Mouse (Mus musculus): ENCODE results near the gene Plxna4.

Plxna4 gene

DNA sequence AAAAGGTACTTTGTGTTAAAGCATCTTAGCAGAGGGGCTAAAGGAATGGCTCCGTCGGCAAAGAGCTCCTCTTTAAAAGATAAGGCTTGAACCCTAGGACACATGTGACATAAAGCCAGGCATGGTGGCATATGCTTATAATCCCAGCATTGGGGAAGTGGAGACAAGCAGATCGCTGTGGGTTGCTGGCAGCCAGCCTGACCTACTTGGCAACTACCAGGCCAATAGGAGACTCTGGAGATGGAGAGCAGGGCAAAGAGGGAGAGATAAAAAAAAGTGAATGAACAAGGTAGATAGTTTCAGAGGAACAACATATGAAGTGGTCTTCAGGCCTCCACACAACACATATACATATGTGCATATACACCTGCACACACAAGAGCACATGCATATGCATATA lies 189.7 kb downstream of the Plxna4 start:
- no peak for DNase-seq

DNA sequence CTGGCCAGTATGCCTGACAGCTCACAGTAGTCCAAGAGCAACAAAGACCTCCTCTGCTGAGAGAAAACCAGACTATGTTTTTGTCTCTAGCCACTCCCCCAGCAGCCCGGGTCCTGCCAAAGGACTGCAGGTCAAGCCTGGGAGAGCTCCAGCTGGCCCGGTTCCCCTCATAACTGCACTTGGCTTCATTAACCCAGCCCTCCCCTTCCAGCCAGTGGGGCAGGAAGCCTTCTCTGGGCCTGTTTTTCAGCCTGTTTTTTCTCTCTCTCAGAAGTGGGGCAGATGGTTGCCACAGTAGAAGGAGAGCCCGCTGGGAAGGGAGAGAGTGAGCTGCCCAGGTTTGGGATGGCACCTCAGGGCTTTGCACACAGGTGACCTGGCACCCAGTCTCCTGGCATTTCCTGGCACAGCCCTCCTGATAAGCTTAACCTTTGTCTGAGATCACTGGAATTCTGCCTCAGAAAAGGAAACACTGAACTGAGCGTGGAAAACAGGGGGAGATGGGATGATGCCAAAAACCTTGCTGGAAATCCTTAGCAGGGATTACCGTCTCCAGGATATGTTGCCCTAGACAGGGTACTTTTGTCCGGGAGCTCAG lies 190.8 kb downstream of the Plxna4 start:
- peak; percentile 64 for DNase-seq

DNA sequence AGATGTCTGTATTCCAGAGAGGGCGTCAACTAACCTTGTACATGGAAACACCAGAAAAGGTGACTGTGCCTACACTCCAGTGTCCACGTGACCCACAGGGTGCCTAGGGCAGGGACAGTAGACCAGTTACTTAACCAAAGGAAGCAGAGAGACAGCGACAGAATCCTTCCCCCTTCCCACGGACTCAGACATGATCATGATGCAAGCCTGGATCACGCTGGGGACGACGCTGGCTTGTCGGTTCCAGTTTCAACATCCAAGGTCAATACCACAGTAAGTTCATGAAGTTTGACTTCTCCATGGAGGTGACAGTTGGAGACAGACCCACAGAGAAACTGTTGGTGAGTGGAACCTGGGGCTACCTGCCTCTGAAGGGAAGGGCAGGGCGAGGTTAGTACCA lies 192.6 kb downstream of the Plxna4 start:
- no peak for DNase-seq

DNA sequence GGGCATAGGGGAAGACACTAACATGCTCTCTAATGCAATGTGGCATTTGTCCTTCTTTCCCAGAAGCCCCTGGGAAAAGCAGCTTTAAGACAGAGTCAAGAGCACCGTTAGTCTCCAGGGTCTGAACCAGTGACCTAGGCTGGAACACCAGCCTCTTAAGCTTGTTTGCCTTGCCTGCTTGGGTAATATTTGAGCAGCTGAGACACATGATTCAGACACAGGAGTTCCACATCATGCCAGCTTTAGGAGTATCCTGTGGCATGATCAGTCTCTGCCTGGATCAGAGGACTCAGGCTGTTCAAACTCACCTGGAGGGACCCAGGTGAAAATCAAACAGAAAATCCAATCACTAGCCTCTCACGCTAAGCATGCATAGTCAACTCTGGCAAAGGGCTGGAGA lies 195.7 kb downstream of the Plxna4 start:
- peak; percentile 18 for DNase-seq

DNA sequence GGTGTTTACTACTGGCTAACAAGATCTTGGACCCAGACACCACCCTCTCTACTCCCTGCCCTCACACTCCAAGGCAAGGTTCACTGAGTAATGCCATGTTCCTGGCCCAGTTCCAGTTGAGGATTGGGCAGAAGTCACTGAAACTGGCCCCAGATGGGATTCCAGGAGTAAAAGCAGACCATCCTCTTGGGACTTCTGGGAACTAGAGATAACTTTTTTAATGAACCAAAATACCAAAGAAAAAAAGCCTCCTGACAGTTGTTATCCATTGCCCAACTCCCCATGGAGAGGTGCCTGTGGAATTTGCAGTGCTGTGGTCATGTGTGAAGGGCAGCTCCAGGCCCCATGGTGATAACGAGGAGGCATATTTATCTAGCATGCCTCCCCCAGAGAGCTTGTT lies 199.7 kb downstream of the Plxna4 start:
- no peak for DNase-seq

DNA sequence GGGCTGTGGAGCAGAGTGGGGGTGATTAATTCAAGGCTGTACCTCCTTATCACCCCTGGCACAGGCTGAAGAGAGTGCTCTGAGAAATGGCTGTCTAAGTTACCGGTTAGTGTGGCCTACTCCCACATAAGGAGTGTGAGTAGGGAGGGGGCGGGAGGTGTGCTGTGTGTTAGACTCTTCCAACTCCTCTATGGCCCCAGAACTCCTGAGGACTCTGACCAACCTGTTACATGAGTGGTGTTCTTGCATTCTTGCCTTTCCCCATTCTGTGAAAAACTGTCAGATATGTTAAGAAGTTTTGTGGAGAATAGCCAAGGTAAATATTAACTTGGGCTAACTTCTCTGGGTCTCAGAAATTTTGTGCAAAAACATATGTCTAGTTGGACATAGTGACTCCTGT lies 201.1 kb downstream of the Plxna4 start:
- no peak for DNase-seq

DNA sequence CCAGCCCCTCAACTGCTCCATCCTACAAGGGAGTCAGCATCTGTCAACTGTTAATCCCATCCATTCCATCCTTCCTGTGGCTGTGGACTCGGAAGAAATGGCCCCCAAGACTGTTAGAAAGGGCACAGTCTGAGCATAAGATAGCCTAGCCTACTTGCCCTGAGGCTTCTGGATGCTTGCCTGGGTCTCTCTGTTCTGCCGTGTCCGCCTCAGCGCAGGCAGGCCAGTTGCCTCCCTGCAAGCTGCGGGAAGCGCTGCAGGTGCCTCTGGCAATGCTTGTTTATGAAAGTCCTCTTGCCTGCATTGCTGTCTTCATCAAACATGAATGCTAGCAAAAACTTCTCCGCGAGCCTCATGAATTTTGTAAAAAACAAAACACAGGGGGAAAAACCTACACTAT lies 203.1 kb downstream of the Plxna4 start:
- DNase-seq: peak; percentile 50

DNA sequence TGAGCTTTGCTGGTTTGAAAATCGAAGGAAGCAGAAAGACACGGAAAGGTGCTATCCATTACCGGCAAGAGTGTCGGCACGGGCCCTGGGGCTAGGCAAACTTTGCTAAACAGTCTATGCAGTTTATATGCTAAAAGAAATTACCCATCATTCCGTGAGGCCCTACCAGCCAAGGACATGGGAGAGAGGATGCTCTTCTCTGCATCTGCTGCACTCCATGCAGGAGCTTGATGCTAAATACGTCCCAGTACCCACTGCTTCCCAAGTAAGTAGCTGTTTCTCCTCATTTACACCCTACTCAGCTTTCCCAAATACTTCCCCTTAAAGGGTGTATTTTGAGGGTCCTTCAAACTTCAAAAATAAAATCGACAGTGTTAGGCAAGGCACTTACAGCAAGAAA lies 203.6 kb downstream of the Plxna4 start:
- no peak for DNase-seq

DNA sequence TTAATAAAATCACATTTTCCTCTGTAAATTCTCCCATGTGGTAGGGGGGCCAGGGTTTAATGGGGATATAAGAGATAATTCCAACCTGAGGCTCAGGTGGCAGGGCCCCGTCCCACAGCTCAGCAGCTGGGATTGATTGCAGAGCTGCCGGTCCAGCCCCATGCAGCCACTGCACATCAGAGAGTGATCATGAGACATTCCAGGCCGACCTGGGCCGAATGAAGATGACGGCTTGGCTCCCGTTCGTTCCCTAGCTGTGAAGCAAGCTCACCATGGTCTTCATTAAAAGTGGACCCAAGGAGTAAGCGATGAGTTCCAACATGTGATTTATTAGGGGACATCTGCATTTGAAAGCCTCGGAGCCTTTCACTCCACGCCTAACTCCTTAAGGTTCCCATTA lies 206.5 kb downstream of the Plxna4 start:
- no peak for DNase-seq

DNA sequence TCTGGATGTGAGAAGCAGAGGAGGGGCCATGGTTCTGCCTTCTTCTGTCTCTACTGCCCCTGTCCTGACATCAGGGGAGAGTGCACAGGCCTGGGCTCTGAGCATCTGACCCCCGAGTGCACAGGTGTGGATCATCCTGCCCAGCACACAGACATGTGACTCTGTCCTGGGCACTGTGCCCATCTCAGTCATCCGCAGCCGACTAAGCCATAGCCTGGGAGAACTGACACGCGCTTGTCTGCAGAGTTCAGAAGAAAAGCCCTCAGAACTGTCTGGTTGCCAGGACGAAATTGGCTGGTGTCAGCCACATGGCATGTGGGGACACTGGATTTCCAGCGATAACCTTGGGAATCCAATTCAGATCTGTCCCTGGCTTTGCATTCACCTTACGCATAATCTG lies 210.8 kb downstream of the Plxna4 start:
- DNase-seq: peak; percentile 30

DNA sequence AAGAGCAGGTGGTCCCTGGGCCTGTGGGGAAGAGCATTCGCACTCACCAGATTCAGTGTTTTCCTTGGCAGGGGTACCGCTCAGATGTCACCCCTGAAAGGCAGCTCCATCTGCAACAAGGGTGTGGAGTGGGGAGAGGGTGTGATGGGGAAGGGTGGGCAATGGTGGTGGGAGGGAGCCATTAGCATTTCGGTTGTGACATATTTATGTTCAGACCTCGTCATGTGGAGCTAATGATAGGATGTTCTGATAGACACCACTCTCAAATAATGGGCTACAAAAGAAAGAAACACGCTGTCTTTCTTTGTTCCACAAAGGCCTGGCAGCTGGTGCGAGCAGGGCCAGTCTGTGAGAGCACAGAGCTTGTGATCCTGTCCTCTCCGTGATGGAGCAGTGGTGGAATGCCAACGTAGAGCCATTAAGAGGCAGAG lies 214.0 kb downstream of the Plxna4 start:
- DNase-seq: no peak

DNA sequence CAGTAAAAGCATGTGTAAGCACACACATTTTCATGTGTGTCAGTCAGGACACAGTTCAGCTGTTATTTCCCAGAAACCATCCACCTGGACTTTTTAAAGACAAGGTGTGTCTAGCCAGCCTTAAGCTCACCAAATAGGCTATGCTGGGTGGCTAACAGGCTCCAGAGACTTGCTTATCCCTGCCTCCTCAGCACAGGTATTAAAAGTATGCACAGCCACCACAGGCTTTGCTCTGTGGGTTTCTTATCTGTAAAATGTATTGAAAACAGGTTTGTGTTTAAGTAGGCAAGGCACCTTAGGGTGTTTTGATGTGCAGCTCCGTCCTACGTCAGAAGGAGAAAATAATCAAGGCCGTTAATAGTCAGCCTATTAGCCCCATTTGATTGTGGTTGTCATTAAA lies 218.9 kb downstream of the Plxna4 start:
- no peak for DNase-seq

DNA sequence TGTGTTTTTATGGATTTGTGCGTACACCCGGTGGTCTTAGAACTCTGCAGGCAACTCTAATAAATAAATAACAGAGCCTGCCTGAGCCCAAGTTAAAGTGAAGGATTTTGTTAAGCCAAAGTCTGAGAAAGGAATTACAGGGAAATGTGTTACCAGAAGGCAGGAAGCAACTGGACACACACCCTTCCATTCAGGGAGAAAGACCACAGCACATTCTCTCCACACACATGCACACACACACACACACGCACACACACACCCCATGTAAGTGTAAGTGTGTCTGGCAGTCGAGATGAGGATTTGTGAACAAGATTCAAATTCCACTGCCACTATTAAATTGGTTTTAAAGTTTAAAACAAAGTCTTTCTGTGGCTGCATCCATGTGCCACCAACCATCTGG lies 219.6 kb downstream of the Plxna4 start:
- DNase-seq: no peak

DNA sequence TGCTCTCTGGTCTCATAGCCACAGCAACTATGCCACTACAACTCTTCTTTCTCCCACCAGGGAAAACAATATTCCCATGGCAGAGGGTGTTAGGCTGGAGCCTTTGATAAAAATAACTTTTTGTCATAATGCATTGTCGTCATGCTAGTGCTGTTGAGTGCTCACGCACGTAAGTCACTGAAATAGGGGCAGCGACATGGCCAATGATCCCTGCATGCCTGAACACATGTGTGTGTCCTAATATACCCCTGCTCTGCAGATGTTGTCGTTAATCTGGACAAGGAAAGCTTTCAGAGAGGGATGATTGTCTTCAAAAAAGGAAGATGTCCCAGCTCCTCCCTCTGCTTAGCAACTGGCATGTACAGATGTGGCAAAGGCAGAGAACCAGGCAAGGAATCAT lies 223.1 kb downstream of the Plxna4 start:
- DNase-seq: no peak

DNA sequence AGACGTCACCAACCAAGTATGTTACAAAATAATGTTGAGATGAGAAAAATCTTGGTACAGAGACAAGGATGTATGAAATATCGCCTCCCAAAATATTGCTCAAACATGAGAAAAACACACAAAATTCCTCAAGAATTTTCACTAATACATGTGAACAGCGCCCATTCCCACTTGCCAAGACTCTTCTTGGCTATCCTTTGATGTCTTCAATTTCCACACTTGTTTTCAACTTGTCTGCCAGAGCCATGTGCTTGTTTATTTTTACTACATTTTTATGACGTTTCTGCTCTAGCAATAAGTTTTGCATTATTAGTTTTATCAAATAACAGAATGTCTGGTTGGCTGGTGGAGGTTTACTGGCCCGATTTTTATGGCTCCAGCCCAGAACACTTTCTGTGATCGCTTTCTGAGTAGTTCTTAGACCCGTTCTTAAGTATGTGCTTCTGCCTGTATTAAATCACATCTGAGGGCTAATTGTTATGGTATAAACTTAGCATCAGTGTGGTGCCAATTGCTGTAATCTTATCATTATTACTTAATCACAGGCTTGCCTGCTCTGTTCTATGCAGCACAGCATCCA lies 224.4 kb downstream of the Plxna4 start:
- no peak for DNase-seq

DNA sequence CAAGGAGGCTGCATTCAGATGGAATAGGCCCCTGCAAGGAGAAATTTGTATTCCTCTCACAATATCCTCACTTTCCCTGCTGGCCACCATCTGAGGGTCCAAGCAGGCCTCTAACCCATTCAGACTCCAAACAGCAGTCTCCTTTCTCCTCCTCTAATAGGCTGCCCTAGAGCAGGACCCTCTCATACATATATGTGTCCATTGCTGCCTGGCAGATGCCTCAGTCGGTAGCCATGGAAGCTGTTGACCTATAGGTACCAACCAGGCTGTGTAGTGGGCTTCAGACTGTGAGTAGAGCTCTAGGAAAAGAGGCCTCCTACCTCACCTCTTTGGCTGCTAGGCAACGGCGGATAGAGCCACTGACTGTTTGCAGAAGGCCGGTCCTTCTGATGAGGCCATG lies 225.6 kb downstream of the Plxna4 start:
- no peak for DNase-seq

DNA sequence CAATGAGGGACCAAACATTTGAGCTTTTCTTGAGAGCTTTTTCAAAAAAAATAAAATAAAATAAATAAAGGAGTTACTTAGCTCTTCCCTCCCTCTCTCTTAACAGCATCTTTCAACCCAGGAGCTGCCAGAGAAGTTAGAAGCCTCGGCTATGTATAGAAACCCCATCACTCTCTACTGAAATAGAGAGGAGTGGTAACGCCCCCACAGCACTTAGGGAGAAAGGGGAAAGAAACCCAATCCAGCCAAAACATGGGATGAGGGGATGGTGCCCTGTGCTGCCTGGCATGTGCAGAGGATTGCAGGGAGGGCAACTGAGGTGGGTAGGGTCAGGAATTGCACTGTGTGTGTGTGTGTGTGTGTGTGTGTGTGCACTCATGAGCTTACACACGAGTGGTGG lies 228.3 kb downstream of the Plxna4 start:
- no peak for DNase-seq

DNA sequence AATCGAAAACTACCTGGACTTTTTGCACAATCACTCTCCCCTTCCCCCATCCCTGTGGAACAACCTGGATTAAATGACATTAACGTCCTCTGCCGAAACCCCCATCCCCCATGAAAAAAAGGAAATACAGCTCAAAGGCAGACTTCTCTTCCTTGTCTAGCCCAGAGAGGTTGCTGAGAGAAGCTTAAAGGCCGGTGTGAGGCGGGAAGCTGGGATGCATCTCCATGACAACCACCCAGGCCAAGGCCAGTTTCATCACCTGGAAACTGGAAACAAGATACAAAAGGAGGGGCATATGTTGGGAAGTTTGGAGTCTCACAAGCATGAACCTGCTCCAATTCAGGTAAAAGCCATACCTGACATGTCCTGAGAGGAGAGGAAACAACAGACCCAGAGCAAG lies 230.5 kb downstream of the Plxna4 start:
- DNase-seq: no peak

DNA sequence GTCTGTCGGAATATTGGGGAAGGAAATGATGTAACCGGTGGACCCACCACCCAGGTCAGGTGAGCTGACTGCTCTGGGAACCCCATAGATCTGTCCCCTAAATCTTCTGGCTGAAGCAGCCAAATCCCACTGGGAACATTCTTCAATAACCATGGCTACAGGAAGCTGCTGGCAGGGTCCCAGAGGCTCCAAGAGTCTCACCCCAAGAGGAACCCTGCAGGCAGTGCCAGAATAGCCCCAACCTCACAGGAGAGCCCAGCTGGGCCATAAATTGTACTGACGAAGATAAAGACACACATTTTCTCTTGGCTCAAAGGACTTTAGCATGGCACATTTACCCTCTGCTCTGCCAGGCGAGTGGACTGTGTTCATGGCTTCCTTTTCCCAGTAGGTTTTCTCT lies 232.4 kb downstream of the Plxna4 start:
- DNase-seq: no peak

DNA sequence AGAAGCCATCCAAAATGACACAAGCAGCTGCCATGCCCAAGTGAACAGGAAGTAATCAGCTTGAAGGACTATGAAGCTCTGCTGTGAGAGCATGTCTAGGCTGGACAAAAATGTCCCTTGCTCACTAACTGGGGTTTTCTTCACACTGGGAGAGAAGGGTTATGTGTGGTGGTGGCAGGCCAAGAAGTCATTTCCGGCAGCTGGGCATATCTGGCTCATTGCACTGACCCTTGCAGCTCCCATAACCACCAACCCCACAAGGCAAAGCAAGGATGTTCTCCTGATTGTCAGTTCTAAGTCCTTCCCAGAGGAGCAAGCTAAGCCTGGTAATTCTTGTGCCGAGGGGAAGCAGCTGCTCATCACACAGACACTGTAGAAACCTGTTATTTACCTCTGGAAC lies 239.0 kb downstream of the Plxna4 start:
- DNase-seq: no peak

DNA sequence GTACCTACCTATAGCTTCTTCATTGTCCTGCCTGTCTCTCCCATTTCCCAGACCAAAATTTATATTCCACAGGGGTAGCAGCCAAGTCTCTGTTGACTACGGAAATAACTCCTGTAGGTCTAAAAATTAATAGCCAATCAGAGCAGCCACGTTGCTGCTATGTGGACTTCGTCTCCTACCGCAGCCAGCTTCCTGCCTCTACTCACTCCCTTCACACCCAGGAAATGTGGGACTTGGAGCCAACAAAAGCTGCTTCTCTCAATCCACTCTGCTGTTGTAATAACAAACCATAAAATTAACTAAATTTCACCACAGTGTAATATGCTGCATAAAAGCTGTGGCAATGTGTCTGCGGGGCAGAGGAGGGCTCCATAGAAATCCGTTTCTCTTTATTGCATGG lies 239.9 kb downstream of the Plxna4 start:
- DNase-seq: no peak

DNA sequence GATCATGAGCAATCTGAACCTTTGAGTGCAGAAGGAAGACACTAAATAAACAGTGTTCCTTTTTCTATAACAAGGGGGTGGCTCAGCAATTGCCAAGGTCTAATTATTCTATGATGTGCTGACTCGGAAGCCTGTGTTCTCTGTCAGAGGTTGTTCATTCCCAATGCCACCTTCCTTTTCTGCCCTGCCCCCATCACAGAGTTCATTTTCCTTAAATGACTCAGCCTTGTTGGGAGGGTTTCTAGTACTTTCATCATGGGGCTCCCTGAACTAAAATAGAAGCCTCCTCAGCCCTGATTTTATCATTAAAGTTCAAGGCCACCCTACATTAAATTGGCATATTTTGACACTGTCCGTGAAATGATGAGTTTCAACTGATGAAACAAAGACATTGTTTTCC lies 242.0 kb downstream of the Plxna4 start:
- no peak for DNase-seq

DNA sequence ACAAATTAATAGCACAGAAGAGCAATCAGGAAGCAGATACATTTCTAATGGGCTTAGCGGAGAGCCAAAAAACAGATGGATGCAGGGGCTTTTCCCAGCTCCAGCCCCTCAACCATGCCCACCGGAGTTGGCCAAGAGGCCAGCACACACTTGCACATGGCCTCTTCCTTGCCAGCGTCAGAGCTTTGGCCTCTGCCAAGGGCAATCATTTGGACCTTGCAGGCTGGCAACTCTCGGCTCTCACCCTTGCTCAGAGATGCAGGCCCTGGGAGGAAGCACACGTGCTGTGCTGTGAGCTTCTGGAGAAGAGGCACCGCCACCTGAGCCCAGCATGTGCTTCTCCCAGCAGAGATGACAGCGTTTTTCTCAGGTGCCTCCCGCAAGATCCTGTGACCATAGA lies 245.3 kb downstream of the Plxna4 start:
- DNase-seq: no peak

DNA sequence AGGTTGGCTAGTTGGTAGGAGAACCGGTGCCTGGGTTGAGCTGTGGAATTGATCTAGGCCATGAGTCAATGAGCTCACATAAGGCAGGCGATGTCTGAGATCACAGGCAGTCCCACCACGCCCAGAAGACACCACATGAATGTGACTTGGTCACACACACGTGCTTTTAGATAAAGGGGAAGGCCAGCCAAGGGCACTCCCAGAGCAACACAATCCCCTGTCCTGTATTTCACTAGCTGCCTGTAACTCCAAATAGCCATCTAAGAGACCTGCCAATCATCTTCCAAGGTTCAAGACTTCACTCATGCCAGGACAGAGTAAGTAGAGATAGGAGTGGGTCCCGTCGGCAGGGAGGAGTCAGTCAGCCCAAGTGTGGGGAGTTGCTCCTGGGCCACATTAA lies 245.7 kb downstream of the Plxna4 start:
- DNase-seq: no peak

DNA sequence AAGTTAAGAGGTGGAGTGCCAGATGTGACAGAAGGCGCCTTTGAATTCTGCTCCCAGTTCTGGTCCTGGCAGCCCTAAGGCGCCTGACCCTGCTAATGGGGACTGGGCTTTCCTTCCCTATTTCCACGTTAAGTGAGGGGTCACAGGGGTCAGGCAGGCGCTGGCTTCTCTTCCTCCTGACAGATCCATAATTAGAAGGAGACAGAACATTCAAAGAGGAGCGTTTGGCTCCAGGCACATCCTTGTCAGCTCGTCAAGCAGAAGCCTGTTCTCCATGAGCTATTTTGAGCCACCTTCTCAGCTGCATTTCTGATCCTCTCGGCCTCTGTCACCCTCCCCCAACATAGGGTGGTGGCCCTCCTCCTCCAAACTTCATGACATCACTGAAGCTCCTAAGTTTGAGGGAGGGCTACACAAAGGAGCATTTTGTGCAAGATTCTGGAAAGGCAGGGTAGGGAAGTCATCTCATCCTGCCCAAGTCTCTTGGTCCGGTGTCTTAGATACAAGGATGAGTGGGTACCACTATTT lies 249.5 kb downstream of the Plxna4 start:
- DNase-seq: no peak

Measured in retina, postnatal 1 day (tissue).